Mouse (Mus musculus): Measurements from ENCODE around the gene Iqcn. TPM values are rescaled to one million over a fixed set of nuclear protein-coding genes. Genes with fewer than 3 reads are reported as not detected.

Iqcn gene
- polyA plus RNA-seq, 1 experiment = 0.01 TPM

GRCm38 (mm10) chr8:70698310-70699109 is 4.7 kb upstream of the Iqcn start, which contains the start of gene Jund:
Gene Jund (plus strand): TSS chr8:70698949.
- DNase-seq (ENCODE audit: low read depth, low spot score) = no peak
- under 1% methylated on average over 69 of the region's 69 CpGs for WGBS

- WGBS = under 1% methylated on average over 89 of the region's 89 CpGs
- no peak for DNase-seq (ENCODE audit: low read depth, low spot score)
Observed at GRCm38 (mm10) chr8:70699116-70699833, 4.0 kb upstream of the Iqcn start.

- under 1% methylated on average over 58 of the region's 59 CpGs for WGBS
- no peak for DNase-seq (ENCODE audit: low read depth, low spot score)
Observed at GRCm38 (mm10) chr8:70699834-70700554, 3.3 kb upstream of the Iqcn start.

- DNase-seq (ENCODE audit: low read depth, low spot score) = no peak
- 0% methylated on average over 20 of the region's 20 CpGs for WGBS
Observed at GRCm38 (mm10) chr8:70700555-70700922, 2.7 kb upstream of the Iqcn start.

- WGBS = 36% methylated on average over 10 of the region's 10 CpGs
- DNase-seq (ENCODE audit: low read depth, low spot score) = no peak
Observed at GRCm38 (mm10) chr8:70701048-70701981, 1.9 kb upstream of the Iqcn start.

- DNase-seq (ENCODE audit: low read depth, low spot score) = no peak
- 40% methylated on average over 2 of the region's 2 CpGs for WGBS
Observed at GRCm38 (mm10) chr8:70701982-70702841, 1.0 kb upstream of the Iqcn start.

GRCm38 (mm10) chr8:70702842-70703182 is 445 bp upstream of the Iqcn start:
- DNase-seq (ENCODE audit: low read depth, low spot score) = no peak
- WGBS = 39% methylated on average over 3 of the region's 3 CpGs

- no peak for DNase-seq (ENCODE audit: low read depth, low spot score)
- WGBS = 85% methylated on average over 14 of the region's 14 CpGs
Observed at GRCm38 (mm10) chr8:70708281-70708680, 5.0 kb downstream of the Iqcn start.

- 86% methylated on average over 9 of the region's 9 CpGs for WGBS
- no peak for DNase-seq (ENCODE audit: low read depth, low spot score)
Observed at GRCm38 (mm10) chr8:70709794-70710193, 6.5 kb downstream of the Iqcn start.

- whole genome bisulfite sequencing = 94% methylated on average over 1 of the region's 1 CpGs
- no peak for DNase-seq (ENCODE audit: low read depth, low spot score)
Observed at GRCm38 (mm10) chr8:70710296-70710695, 7.0 kb downstream of the Iqcn start.

- whole genome bisulfite sequencing = 82% methylated on average over 11 of the region's 11 CpGs
- no peak for DNase-seq (ENCODE audit: low read depth, low spot score)
Observed at GRCm38 (mm10) chr8:70711041-70711440, 7.8 kb downstream of the Iqcn start.

GRCm38 (mm10) chr8:70713991-70714390 is 10.7 kb downstream of the Iqcn start:
- no peak for DNase-seq (ENCODE audit: low read depth, low spot score)
- 83% methylated on average over 7 of the region's 7 CpGs for WGBS

- no peak for DNase-seq (ENCODE audit: low read depth, low spot score)
- WGBS = 78% methylated on average over 2 of the region's 2 CpGs
Observed at GRCm38 (mm10) chr8:70715086-70715485, 11.8 kb downstream of the Iqcn start.

- WGBS = 83% methylated on average over 40 of the region's 40 CpGs
Observed at GRCm38 (mm10) chr8:70716521-70717400, 13.5 kb downstream of the Iqcn start.

GRCm38 (mm10) chr8:70718297-70718696 is 15.0 kb downstream of the Iqcn start, which contains the start of gene Gm3336:
Gene Gm3336 (plus strand): TSS chr8:70718543.
- 2% methylated on average over 19 of the region's 19 CpGs for WGBS
- no peak for DNase-seq (ENCODE audit: low read depth, low spot score)

More at GRCm38 (mm10) chr8:70716521-70717400, 13.5 kb downstream of the Iqcn start:
- no peak for DNase-seq (ENCODE audit: low read depth, low spot score)

GRCm38 (mm10) chr8:70719796-70720270 is 16.6 kb downstream of the Iqcn start:
- 21% methylated on average over 9 of the region's 9 CpGs for WGBS

GRCm38 (mm10) chr8:70720739-70721138 is 17.5 kb downstream of the Iqcn start:
- no peak for DNase-seq (ENCODE audit: low read depth, low spot score)
- 7% methylated on average over 3 of the region's 3 CpGs for WGBS

More at GRCm38 (mm10) chr8:70719796-70720270, 16.6 kb downstream of the Iqcn start:
- no peak for DNase-seq (ENCODE audit: low read depth, low spot score)

All from large intestine, adult 2 months (tissue).